Mouse (Mus musculus): ENCODE measurements around the gene Akt2. TPM values are rescaled to one million over a fixed set of nuclear protein-coding genes. Genes with fewer than 3 reads are reported as not detected.

Gene Akt2
- total and polyA plus RNA-seq, 2 experiments from 2014 or later: 38.1 to 46.7 TPM

DNA sequence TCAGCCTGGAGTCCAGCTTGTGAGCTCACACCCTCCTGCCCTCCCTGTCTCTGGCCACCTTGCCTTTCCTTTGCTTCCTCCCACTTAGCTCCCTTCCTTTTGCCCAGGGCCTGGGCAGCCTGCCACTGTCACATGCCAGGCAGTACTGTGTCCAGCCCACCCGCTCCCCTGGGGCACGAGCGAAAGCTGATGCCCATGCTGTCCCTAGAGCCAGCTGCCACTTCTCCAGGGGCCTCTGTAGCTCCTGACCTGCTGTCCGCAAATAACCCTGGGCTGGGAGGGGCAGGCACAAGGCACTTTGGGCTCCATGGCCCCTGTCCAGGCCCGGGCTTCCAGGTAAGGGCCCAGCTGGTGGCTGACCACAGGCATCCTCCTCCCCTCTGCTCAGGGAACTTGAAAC, 16.2 kb downstream of the Akt2 start:
- TF ChIP-seq CTCF (IDR thresholded peaks at IDR 0.05): no peak
- Histone ChIP-seq H3K9ac (replicated peaks; ENCODE audit: low read length, poor library complexity, severe bottlenecking) (0 out of 2 replicates have a peak overlapping the region, but pooled peaks have one; percentile 19), H3K9me3 (ENCODE audit: low read length) (no peaks in the 10 kb centered on the region), H3K4me1 (ENCODE audit: insufficient read depth, low read length) (no peaks in the 10 kb centered on the region), H3K27ac (ENCODE audit: low read depth, low read length) (no peak overlapping the region), H3K4me2 (ENCODE audit: low read depth, low read length, poor library complexity, severe bottlenecking) (no peak overlapping the region), H3K4me3 (ENCODE audit: low read depth, low read length) (no peak overlapping the region), H3K27me3 (ENCODE audit: insufficient read depth, low read length) (no peaks in the 10 kb centered on the region), H3K36me3 (ENCODE audit: insufficient read depth, low read length) (peaks cover 13% of the 10 kb centered on the region)
- WGBS: 79% methylated on average over 5 of the region's 5 CpGs
- ATAC-seq (ENCODE audit: low FRiP score): no peak
- peak; percentile 76 for DNase-seq (ENCODE audit: low spot score)

DNA sequence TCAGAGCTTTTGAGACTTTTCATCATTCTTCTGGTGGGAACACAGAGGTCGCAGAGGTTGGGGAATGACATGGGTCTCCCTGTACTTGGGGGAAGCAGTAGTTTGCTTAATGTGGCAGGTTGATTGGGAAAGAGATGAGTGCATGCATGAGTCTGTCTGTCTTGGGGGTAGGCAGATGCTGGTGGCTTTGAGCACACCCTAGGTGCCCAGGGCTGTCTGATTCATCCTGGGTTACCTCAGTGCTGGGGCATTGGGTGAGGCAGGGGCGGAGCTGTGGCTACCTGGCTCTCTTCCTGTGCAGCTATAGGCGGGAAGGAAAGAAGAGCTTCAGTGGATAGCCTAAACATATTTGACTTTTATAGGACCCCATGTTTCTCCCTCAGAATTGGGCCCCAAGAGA, 16.8 kb downstream of the Akt2 start:
- H3K27me3 ChIP-seq (ENCODE audit: insufficient read depth, low read length): no peaks in the 10 kb centered on the region
- WGBS: 96% methylated on average over 3 of the region's 3 CpGs
- no peak overlapping the region for H3K4me2 ChIP-seq (ENCODE audit: low read depth, low read length, poor library complexity, severe bottlenecking)
- H3K4me3 ChIP-seq (ENCODE audit: low read depth, low read length): no peak overlapping the region
- H3K27ac ChIP-seq (ENCODE audit: low read depth, low read length): no peak overlapping the region
- DNase-seq (ENCODE audit: low spot score) (no peak), ATAC-seq (ENCODE audit: low FRiP score) (no peak)
- TF ChIP-seq CTCF (IDR thresholded peaks at IDR 0.05): no peak
- no peak overlapping the region for H3K9ac ChIP-seq (replicated peaks; ENCODE audit: low read length, poor library complexity, severe bottlenecking)
- no peaks in the 10 kb centered on the region for H3K4me1 ChIP-seq (ENCODE audit: insufficient read depth, low read length)
- peaks cover 13% of the 10 kb centered on the region for H3K36me3 ChIP-seq (ENCODE audit: insufficient read depth, low read length)
- no peaks in the 10 kb centered on the region for H3K9me3 ChIP-seq (ENCODE audit: low read length)

DNA sequence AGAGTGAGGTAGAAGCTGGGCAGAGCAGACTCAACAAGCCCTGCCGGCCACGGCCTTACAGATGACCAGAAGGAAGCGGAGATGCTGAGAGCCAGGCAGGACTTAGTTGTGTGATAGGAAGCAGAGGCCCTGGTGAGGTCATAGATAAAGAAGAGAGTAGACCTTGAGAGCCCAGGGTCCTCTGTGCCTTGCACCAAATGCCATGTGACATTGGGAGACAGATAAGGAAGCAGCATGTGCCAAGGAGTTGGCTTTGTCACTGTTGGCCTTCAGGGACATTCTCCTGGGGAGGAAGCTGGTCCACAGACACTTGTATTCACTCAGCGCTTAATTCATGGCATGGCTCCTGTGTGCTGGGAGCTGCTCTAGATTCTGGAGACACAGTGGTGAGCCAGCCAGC, 17.9 kb downstream of the Akt2 start:
- WGBS: 94% methylated on average over 4 of the region's 4 CpGs
- Histone ChIP-seq H3K27me3 (ENCODE audit: insufficient read depth, low read length) (no peaks in the 10 kb centered on the region), H3K4me3 (ENCODE audit: low read depth, low read length) (no peak overlapping the region), H3K9me3 (ENCODE audit: low read length) (no peaks in the 10 kb centered on the region), H3K4me1 (ENCODE audit: insufficient read depth, low read length) (no peaks in the 10 kb centered on the region), H3K27ac (ENCODE audit: low read depth, low read length) (no peak overlapping the region), H3K4me2 (ENCODE audit: low read depth, low read length, poor library complexity, severe bottlenecking) (no peak overlapping the region), H3K9ac (replicated peaks; ENCODE audit: low read length, poor library complexity, severe bottlenecking) (no peak overlapping the region), H3K36me3 (ENCODE audit: insufficient read depth, low read length) (peaks cover 13% of the 10 kb centered on the region)
- no peak for TF ChIP-seq CTCF (IDR thresholded peaks at IDR 0.05)
- ATAC-seq (ENCODE audit: low FRiP score) (no peak), DNase-seq (ENCODE audit: low spot score) (no peak)

GRCm38 (mm10) chr7:27609688-27610087, 18.3 kb downstream of the Akt2 start:
- 88% methylated on average over 2 of the region's 2 CpGs for WGBS
- no peak for TF ChIP-seq CTCF (IDR thresholded peaks at IDR 0.05)
- Histone ChIP-seq H3K36me3 (ENCODE audit: insufficient read depth, low read length) (peaks cover 13% of the 10 kb centered on the region), H3K4me3 (ENCODE audit: low read depth, low read length) (no peak overlapping the region), H3K9ac (replicated peaks; ENCODE audit: low read length, poor library complexity, severe bottlenecking) (no peak overlapping the region), H3K27me3 (ENCODE audit: insufficient read depth, low read length) (no peaks in the 10 kb centered on the region), H3K27ac (ENCODE audit: low read depth, low read length) (no peak overlapping the region), H3K4me2 (ENCODE audit: low read depth, low read length, poor library complexity, severe bottlenecking) (no peak overlapping the region), H3K4me1 (ENCODE audit: insufficient read depth, low read length) (no peaks in the 10 kb centered on the region), H3K9me3 (ENCODE audit: low read length) (no peaks in the 10 kb centered on the region)
- DNase-seq (ENCODE audit: low spot score) (no peak), ATAC-seq (ENCODE audit: low FRiP score) (no peak)

DNA sequence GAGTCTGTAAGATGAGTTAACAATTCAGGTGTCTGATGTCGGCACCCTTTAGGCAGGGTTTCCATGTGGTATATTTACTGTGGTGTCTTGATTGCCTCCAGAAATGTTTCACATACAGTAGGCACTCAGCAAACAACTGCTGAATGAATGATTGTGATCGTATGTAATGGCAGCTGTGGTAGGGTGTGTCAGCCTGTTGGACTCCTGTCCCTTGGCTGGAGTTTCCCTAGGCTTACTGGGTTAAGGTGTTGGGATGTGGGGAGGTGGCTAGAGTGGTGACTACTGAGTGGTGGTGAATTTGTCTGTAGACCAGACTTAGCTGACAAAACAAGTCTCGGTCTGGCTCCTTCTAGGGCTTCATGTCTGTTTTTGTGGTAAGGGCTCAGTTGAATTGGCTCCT, 19.0 kb downstream of the Akt2 start:
- DNase-seq (ENCODE audit: low spot score) (no peak), ATAC-seq (ENCODE audit: low FRiP score) (no peak)
- Histone ChIP-seq H3K9ac (replicated peaks; ENCODE audit: low read length, poor library complexity, severe bottlenecking) (no peak overlapping the region), H3K4me3 (ENCODE audit: low read depth, low read length) (no peak overlapping the region), H3K27ac (ENCODE audit: low read depth, low read length) (no peak overlapping the region), H3K4me2 (ENCODE audit: low read depth, low read length, poor library complexity, severe bottlenecking) (no peak overlapping the region), H3K27me3 (ENCODE audit: insufficient read depth, low read length) (no peaks in the 10 kb centered on the region), H3K9me3 (ENCODE audit: low read length) (no peaks in the 10 kb centered on the region), H3K36me3 (ENCODE audit: insufficient read depth, low read length) (peaks cover 13% of the 10 kb centered on the region), H3K4me1 (ENCODE audit: insufficient read depth, low read length) (no peaks in the 10 kb centered on the region)
- TF ChIP-seq CTCF (IDR thresholded peaks at IDR 0.05): no peak
- 90% methylated on average over 3 of the region's 3 CpGs for WGBS

- no peak overlapping the region for H3K9ac ChIP-seq (replicated peaks; ENCODE audit: low read length, poor library complexity, severe bottlenecking)
- no peaks in the 10 kb centered on the region for H3K27me3 ChIP-seq (ENCODE audit: insufficient read depth, low read length)
- H3K4me2 ChIP-seq (ENCODE audit: low read depth, low read length, poor library complexity, severe bottlenecking): no peak overlapping the region
- WGBS: 86% methylated on average over 5 of the region's 5 CpGs
- H3K4me3 ChIP-seq (ENCODE audit: low read depth, low read length): no peak overlapping the region
- DNase-seq (ENCODE audit: low spot score) (no peak), ATAC-seq (ENCODE audit: low FRiP score) (no peak)
- no peaks in the 10 kb centered on the region for H3K9me3 ChIP-seq (ENCODE audit: low read length)
- H3K4me1 ChIP-seq (ENCODE audit: insufficient read depth, low read length): no peaks in the 10 kb centered on the region
- peak overlapping the region; percentile 26; the same call in 1 of the 2 replicates for H3K27ac ChIP-seq (ENCODE audit: low read depth, low read length)
- TF ChIP-seq CTCF (IDR thresholded peaks at IDR 0.05): no peak
- peaks cover 10% of the 10 kb centered on the region for H3K36me3 ChIP-seq (ENCODE audit: insufficient read depth, low read length)
Observed at GRCm38 (mm10) chr7:27610871-27611270, 19.5 kb downstream of the Akt2 start.

Measured in midbrain, postnatal 0 days (tissue).